In genomic region chr15:82956721-82957120, GRCm38 (mm10) we compare ENCODE assay signal across 19 mouse cellular contexts. TPM values are rescaled to one million over a fixed set of nuclear protein-coding genes. Genes with fewer than 3 reads are reported as not detected.
DNase-seq lines count a peak whose midpoint lies in the region; ATAC-seq and TF ChIP-seq lines count a peak whose summit lies in the region.
"Had no signal": no experiment of that assay in that cellular context is flagged by ENCODE, and none has a peak within 500 bp of the region (broad histone marks: within the 10 kb centered on the region; RNA-seq: fewer than 3 reads in every experiment).

No protein-coding gene starts in this region.

- no peak overlapping the region for H3K9ac ChIP-seq in heart, embryonic 11.5 days (ENCODE audit: low read depth, low read length)
- no peak overlapping the region for H3K9ac ChIP-seq in liver, embryonic 13.5 days
- no peak overlapping the region for H3K9ac ChIP-seq in liver, embryonic 11.5 days (ENCODE audit: low read depth, low read length)
- H3K9ac ChIP-seq in MEL (ENCODE audit: control insufficient read depth, low read depth, low read length, poor library complexity, severe bottlenecking), result no peak overlapping the region
- H3K9ac ChIP-seq: limb, embryonic 13.5 days; liver, postnatal 0 days had no signal

- intact Hi-C loops in heart, postnatal 10 days (cut with DNase I), result no loop called here

- no peaks in the 10 kb centered on the region for H3K36me3 ChIP-seq in heart, embryonic 11.5 days (ENCODE audit: control insufficient read depth, insufficient read depth, low read length)
- H3K36me3 ChIP-seq in liver, embryonic 13.5 days, result no peaks in the 10 kb centered on the region
- no peaks in the 10 kb centered on the region for H3K36me3 ChIP-seq in liver, embryonic 11.5 days (ENCODE audit: control insufficient read depth, insufficient read depth, low read length)
- H3K36me3 ChIP-seq in MEL (ENCODE audit: control insufficient read depth in 1 of 2, insufficient read depth in 2 of 2, low read length in 2 of 2), result no peaks in the 10 kb centered on the region
- H3K36me3 ChIP-seq in limb, embryonic 10.5 days, result no peaks in the 10 kb centered on the region
- H3K36me3 ChIP-seq: neural tube, embryonic 13.5 days had no signal

- DNase-seq in heart, postnatal 10 days, result no peak
- no peak for DNase-seq in liver, embryonic 13.5 days
- DNase-seq in liver, embryonic 11.5 days (ENCODE audit: low spot score), result no peak
- DNase-seq in MEL (ENCODE audit: low read depth, low spot score), result peak; percentile 30
- DNase-seq in limb, embryonic 10.5 days (ENCODE audit: low spot score), result no peak
- no peak for DNase-seq in urinary bladder, postnatal 25 days (ENCODE audit: low spot score)
- DNase-seq: adrenal gland, adult 2 months; cerebellum, adult 2 months; kidney, postnatal 4 days; liver, postnatal 0 days; lung, postnatal 10 days; thymus, adult 18-20 months had no signal

- ATAC-seq in heart, embryonic 11.5 days (replicated peaks; ENCODE audit: insufficient number of reproducible peaks, low FRiP score, low TSS enrichment), result no peak
- ATAC-seq in liver, embryonic 13.5 days (ENCODE audit: low read depth), result peak; percentile 39; the same call in 1 of the 2 replicates
- ATAC-seq in liver, embryonic 11.5 days (replicated peaks; ENCODE audit: low FRiP score), result no peak
- ATAC-seq: forebrain, embryonic 16.5 days; hindbrain, embryonic 16.5 days; intestine, embryonic 16.5 days; liver, postnatal 0 days had no signal

- TF ChIP-seq POLR2A in MEL (IDR thresholded peaks at IDR 0.05; ENCODE audit: control insufficient read depth in 1 of 2, insufficient read depth in 1 of 2, low read depth in 1 of 2, low read length in 2 of 2, poor library complexity in 1 of 2), result no peak

- H3K4me1 ChIP-seq in heart, embryonic 11.5 days (ENCODE audit: control insufficient read depth, insufficient read depth, low read length), result peaks cover 58% of the 10 kb centered on the region
- peaks cover 11% of the 10 kb centered on the region; the same call in 1 of the 2 replicates for H3K4me1 ChIP-seq in liver, embryonic 13.5 days (replicated peaks)
- H3K4me1 ChIP-seq in liver, embryonic 11.5 days (replicated peaks; ENCODE audit: control insufficient read depth, insufficient read depth, low read length), result peaks cover 24% of the 10 kb centered on the region
- peaks cover 0 to 4% of the 10 kb centered on the region in 2 experiments; a peak in 1 of 4 replicates for H3K4me1 ChIP-seq in MEL (ENCODE audit: control insufficient read depth in 1 of 2, insufficient read depth in 2 of 2, low read length in 2 of 2)
- H3K4me1 ChIP-seq in limb, embryonic 10.5 days, result peaks cover 89% of the 10 kb centered on the region

- no peaks in the 10 kb centered on the region for H3K9me3 ChIP-seq in heart, embryonic 11.5 days (replicated peaks; ENCODE audit: control insufficient read depth, low read length)
- H3K9me3 ChIP-seq in liver, embryonic 13.5 days (replicated peaks), result no peaks in the 10 kb centered on the region
- no peaks in the 10 kb centered on the region for H3K9me3 ChIP-seq in liver, embryonic 11.5 days (ENCODE audit: control insufficient read depth, low read length)
- no peaks in the 10 kb centered on the region for H3K9me3 ChIP-seq in MEL (replicated peaks; ENCODE audit: insufficient read depth, low read length)
- no peaks in the 10 kb centered on the region for H3K9me3 ChIP-seq in limb, embryonic 10.5 days (replicated peaks)
- H3K9me3 ChIP-seq: limb, embryonic 13.5 days; neural tube, embryonic 13.5 days had no signal

- 0 out of 2 replicates have a peak overlapping the region, but pooled peaks have one; percentile 6 for H3K27ac ChIP-seq in heart, embryonic 11.5 days (ENCODE audit: low read depth, low read length)
- H3K27ac ChIP-seq in liver, embryonic 13.5 days, result no peak overlapping the region
- no peak overlapping the region for H3K27ac ChIP-seq in liver, embryonic 11.5 days (ENCODE audit: low read depth, low read length)
- no peak overlapping the region for H3K27ac ChIP-seq in MEL (ENCODE audit: control insufficient read depth, low read depth, low read length)
- 0 out of 2 replicates have a peak overlapping the region, but pooled peaks have one; percentile 20 for H3K27ac ChIP-seq in limb, embryonic 10.5 days
- H3K27ac ChIP-seq: limb, embryonic 13.5 days had no signal

- TF ChIP-seq EP300 in MEL (IDR thresholded peaks at IDR 0.05; ENCODE audit: low read depth in 1 of 2, low read length in 2 of 2), result peak in 1 of 2 experiments; percentile 14; a peak in 1 of 4 replicates

- TF ChIP-seq RAD21 in MEL (IDR thresholded peaks at IDR 0.05; ENCODE audit: low read depth, low read length), result no peak

- peaks cover 65% of the 10 kb centered on the region for H3K27me3 ChIP-seq in heart, embryonic 11.5 days (ENCODE audit: control insufficient read depth, insufficient read depth, low read length)
- H3K27me3 ChIP-seq in liver, embryonic 13.5 days, result peaks cover 86% of the 10 kb centered on the region
- H3K27me3 ChIP-seq in liver, embryonic 11.5 days (replicated peaks; ENCODE audit: control insufficient read depth, insufficient read depth, low read length), result peaks cover 79% of the 10 kb centered on the region
- H3K27me3 ChIP-seq in MEL (ENCODE audit: control insufficient read depth in 1 of 2, insufficient read depth in 2 of 2, low read length in 2 of 2), result peaks cover 4% of the 10 kb centered on the region in 2 experiments
- H3K27me3 ChIP-seq in limb, embryonic 10.5 days (ENCODE audit: low read depth, poor library complexity, severe bottlenecking), result peaks cover 100% of the 10 kb centered on the region

- WGBS in heart, embryonic 11.5 days (ENCODE audit: insufficient replicate concordance), result 27% methylated on average over 4 of the region's 4 CpGs
- 17% methylated on average over 4 of the region's 4 CpGs for WGBS in liver, embryonic 13.5 days (ENCODE audit: insufficient replicate concordance)
- WGBS in liver, embryonic 11.5 days, result 37% methylated on average over 4 of the region's 4 CpGs
- WGBS in limb, embryonic 10.5 days, result 54% methylated on average over 4 of the region's 4 CpGs

- H3K4me2 ChIP-seq in heart, embryonic 11.5 days, result peak overlapping the region; percentile 6; the same call in 1 of the 2 replicates
- no peak overlapping the region for H3K4me2 ChIP-seq in liver, embryonic 13.5 days
- no peak overlapping the region for H3K4me2 ChIP-seq in liver, embryonic 11.5 days
- H3K4me2 ChIP-seq: limb, embryonic 13.5 days; neural tube, embryonic 13.5 days had no signal

- no peaks in the 10 kb centered on the region for H3K79me2 ChIP-seq in MEL (ENCODE audit: control insufficient read depth, insufficient read depth, low read length, poor library complexity)

- TF ChIP-seq CTCF in MEL (IDR thresholded peaks at IDR 0.05 in 2 of 3, conservative IDR thresholded peaks at IDR 0.05 in 1 of 3; ENCODE audit: control insufficient read depth in 1 of 3, insufficient read depth in 1 of 3, low read depth in 2 of 3, low read length in 3 of 3, poor library complexity in 1 of 3, severe bottlenecking in 1 of 3), result no peak

- H3K4me3 ChIP-seq in heart, embryonic 11.5 days (ENCODE audit: low read depth, low read length), result no peak overlapping the region
- no peak overlapping the region for H3K4me3 ChIP-seq in liver, embryonic 13.5 days (replicated peaks)
- H3K4me3 ChIP-seq in liver, embryonic 11.5 days (ENCODE audit: low read depth, low read length), result no peak overlapping the region
- H3K4me3 ChIP-seq in MEL (ENCODE audit: control insufficient read depth in 1 of 2, insufficient read depth in 1 of 2, low read depth in 2 of 2, low read length in 2 of 2), result no peak overlapping the region
- no peak overlapping the region for H3K4me3 ChIP-seq in limb, embryonic 10.5 days
- H3K4me3 ChIP-seq: erythroblast, embryonic 14.5 days; limb, embryonic 13.5 days; neural tube, embryonic 13.5 days had no signal

TF ChIP-seq in MEL, 35 proteins besides CTCF, POLR2A, EP300 and RAD21:
- TF ChIP-seq ZC3H11A (IDR thresholded peaks at IDR 0.05; ENCODE audit: low read depth, low read length) (no peak), ZMIZ1 (IDR thresholded peaks at IDR 0.05; ENCODE audit: low read depth, low read length) (no peak), TBP (IDR thresholded peaks at IDR 0.05; ENCODE audit: low read depth, low read length) (no peak), POLR2AphosphoS2 (IDR thresholded peaks at IDR 0.05; ENCODE audit: low read length) (no peak)

RNA-seq across cellular contexts. Expression of gene Tcf20, which starts 31.0 kb away (rescaled TPM):
- polyA plus RNA-seq in heart, embryonic 11.5 days (2014; fragmentation: Nextera tagmentation; extraction: Ambion mirVana), result 6.7 TPM in 2 replicates
- 10 to 100 TPM; 60.7 to 67.9 TPM for total RNA-seq in heart, postnatal 10 days (2021)
- 3.0 and 3.1 TPM in 2 replicates for polyA plus RNA-seq in liver, embryonic 13.5 days (2015; fragmentation: Nextera tagmentation; extraction: Ambion mirVana)
- 6.4 and 7.1 TPM in 2 replicates for polyA plus RNA-seq in liver, embryonic 11.5 days (2014; fragmentation: Nextera tagmentation; extraction: Ambion mirVana)
- 84.9 and 91.8 TPM in 2 replicates for total RNA-seq in MEL (2012; rRNA removed)
- polyA plus RNA-seq in MEL (2012; ENCODE audit: insufficient read depth in 1 of 2, insufficient read length in 2 of 2, low read depth in 1 of 2, low replicate concordance in 2 of 2, missing spikeins in 1 of 2), result 10 to 100 TPM; 34.7 to 92.0 TPM
- 8.1 and 8.3 TPM in 2 replicates for polyA plus RNA-seq in limb, embryonic 10.5 days (2016; fragmentation: Nextera tagmentation; extraction: Ambion mirVana)

Comparison
In these comparisons a context has a peak if more than half of its experiments do, and no peak if none do; other contexts are left out.
1. H3K27ac ChIP-seq: peak in heart, embryonic 11.5 days (single experiment) and limb, embryonic 10.5 days (single experiment); none in liver, embryonic 13.5 days (single experiment), liver, embryonic 11.5 days (single experiment) and MEL (single experiment).